Mouse (Mus musculus) ES-E14 (cell line): ENCODE data around the gene Cntd1.

ENCODE experiments used
- CHD2 ChIP-seq: IDR thresholded peaks from 2 replicates; pipeline ENCODE4 v1.6.1; 2014; ENCODE audit warnings: mild to moderate bottlenecking, low read depth, low read length, inconsistent platforms
- HCFC1 ChIP-seq: IDR thresholded peaks from 2 replicates; pipeline ENCODE4 v1.6.1; 2012; ENCODE audit warnings: low read length, inconsistent platforms, borderline replicate concordance; ENCODE audit not compliant: insufficient read depth
- MAFK ChIP-seq: IDR thresholded peaks from 2 replicates; pipeline ENCODE4 v1.6.1; 2014; ENCODE audit warnings: mild to moderate bottlenecking, low read depth, low read length, inconsistent platforms; ENCODE audit not compliant: insufficient read depth
- ZC3H11A ChIP-seq: IDR thresholded peaks from 2 replicates; pipeline ENCODE4 v1.6.1; 2012; ENCODE audit warnings: low read depth, mild to moderate bottlenecking, inconsistent platforms, low read length, borderline replicate concordance
- ZNF384 ChIP-seq: IDR thresholded peaks from 2 replicates; pipeline ENCODE4 v1.6.1; 2012; ENCODE audit warnings: low read depth, low read length, inconsistent platforms

DNA sequence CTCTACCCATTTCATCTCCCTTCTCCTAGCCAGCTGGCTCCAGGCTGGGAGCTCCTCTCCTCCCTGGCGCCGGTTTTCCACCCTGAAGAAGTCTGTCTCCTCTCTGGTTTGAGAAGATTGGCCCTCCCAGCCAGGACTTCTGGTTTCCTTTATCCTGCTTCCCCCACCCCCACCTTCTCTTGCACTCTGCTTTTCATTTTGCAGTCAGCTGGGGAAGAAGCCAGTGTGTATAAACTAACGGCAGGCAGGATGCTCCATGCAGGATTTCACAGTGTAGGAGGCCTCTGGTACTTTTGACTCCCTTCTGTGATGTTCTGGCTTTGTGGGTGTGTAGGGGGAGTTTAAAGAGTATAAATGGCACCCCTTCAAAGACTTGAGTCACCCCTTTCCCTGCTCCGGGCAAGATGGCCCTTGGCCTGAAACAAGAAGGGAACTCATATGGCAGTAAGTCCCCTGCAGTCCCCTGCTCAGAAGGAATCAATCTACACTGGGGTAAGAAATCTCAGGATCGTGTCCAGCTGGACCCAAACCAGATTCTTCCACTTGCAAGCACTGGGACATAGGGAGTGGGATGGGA lies 40.7 kb upstream of the Cntd1 start:
- TF ChIP-seq ZC3H11A (no peak), ZNF384 (no peak), MAFK (no peak), HCFC1 (no peak), CHD2 (no peak)
